Mouse (Mus musculus) thymus, postnatal 4 days (tissue): ENCODE data around the gene Gnl2.
A peak's percentile ranks its signal among the peaks of the same experiment; 100 is the strongest.

Experiments used
- DNase-seq: peaks from one replicate; pipeline ENCODE4 v3.0.0; 2021

Gene Gnl2

GRCm38 (mm10) chr4:125015806-125016635 lies at the start of gene Gnl2:
TSS of gene Gnl2 (plus strand) at chr4:125016585.
- DNase-seq, result no peak

- DNase-seq, result no peak
Observed at GRCm38 (mm10) chr4:124968711-124969110, 47.7 kb upstream of the Gnl2 start.

- DNase-seq, result peak; percentile 21
Observed at GRCm38 (mm10) chr4:124969219-124969848, 47.1 kb upstream of the Gnl2 start.

GRCm38 (mm10) chr4:124970194-124970593 lies 46.2 kb upstream of the Gnl2 start:
- no peak for DNase-seq

- DNase-seq, result no peak
Observed at GRCm38 (mm10) chr4:124970677-124971076, 45.7 kb upstream of the Gnl2 start.

- no peak for DNase-seq
Observed at GRCm38 (mm10) chr4:124971094-124971493, 45.3 kb upstream of the Gnl2 start.

- no peak for DNase-seq
Observed at GRCm38 (mm10) chr4:124972316-124972715, 44.1 kb upstream of the Gnl2 start.

GRCm38 (mm10) chr4:124973296-124973695 lies 43.1 kb upstream of the Gnl2 start:
- no peak for DNase-seq

GRCm38 (mm10) chr4:124978201-124978600 lies 38.2 kb upstream of the Gnl2 start:
- no peak for DNase-seq

GRCm38 (mm10) chr4:124983893-124984526 lies 32.4 kb upstream of the Gnl2 start:
- peak; percentile 82 for DNase-seq

- DNase-seq, result no peak
Observed at GRCm38 (mm10) chr4:124984871-124985670, 31.3 kb upstream of the Gnl2 start.

- peak; percentile 26 for DNase-seq
Observed at GRCm38 (mm10) chr4:124985671-124986602, 30.4 kb upstream of the Gnl2 start, which contains the start of gene Rspo1. TSS of gene Rspo1 (plus strand) at chr4:124986430.

GRCm38 (mm10) chr4:124986739-124987710 lies 29.4 kb upstream of the Gnl2 start:
- DNase-seq, result no peak

GRCm38 (mm10) chr4:124987711-124988097 lies 28.7 kb upstream of the Gnl2 start:
- DNase-seq, result no peak

GRCm38 (mm10) chr4:124988382-124988781 lies 28.0 kb upstream of the Gnl2 start:
- no peak for DNase-seq

- no peak for DNase-seq
Observed at GRCm38 (mm10) chr4:124989787-124990253, 26.6 kb upstream of the Gnl2 start.

GRCm38 (mm10) chr4:124990325-124990724 lies 26.1 kb upstream of the Gnl2 start:
- DNase-seq, result peak; percentile 35

GRCm38 (mm10) chr4:124997479-124998147 lies 18.8 kb upstream of the Gnl2 start:
- no peak for DNase-seq

- no peak for DNase-seq
Observed at GRCm38 (mm10) chr4:124999548-124999947, 16.8 kb upstream of the Gnl2 start.

GRCm38 (mm10) chr4:125002978-125003377 lies 13.4 kb upstream of the Gnl2 start:
- no peak for DNase-seq
